Mouse (Mus musculus) small intestine, adult 2 months (tissue): ENCODE measurements around the gene Fkbpl. TPM values are rescaled to one million over a fixed set of nuclear protein-coding genes. Genes with fewer than 3 reads are reported as not detected.
A peak's percentile ranks its signal among the peaks of the same experiment; 100 is the strongest.

Source experiments
- H3K27ac ChIP-seq: fragments of 200-500 bp; 2 replicates; pipeline ENCODE4 v1.5.1; 2012; ENCODE audit warnings: low read depth, low read length, control low read depth, inconsistent platforms; ENCODE audit not compliant: insufficient read depth
- H3K27me3 ChIP-seq: fragments of 200-500 bp; 2 replicates; pipeline ENCODE4 v1.6.1; 2012; ENCODE audit warnings: mild to moderate bottlenecking, moderate library complexity, low read length, inconsistent platforms; ENCODE audit not compliant: control insufficient read depth, insufficient read depth
- H3K36me3 ChIP-seq: fragments of 200-500 bp; 2 replicates; pipeline ENCODE4 v1.6.1; 2012; ENCODE audit warnings: mild to moderate bottlenecking, low read length, control low read depth, inconsistent platforms; ENCODE audit not compliant: control insufficient read depth, insufficient read depth
- H3K4me1 ChIP-seq: fragments of 200-500 bp; 2 replicates; pipeline ENCODE4 v1.6.1; 2012; ENCODE audit warnings: low read length, inconsistent platforms, mixed read lengths; ENCODE audit not compliant: control insufficient read depth, insufficient read depth, insufficient read length
- H3K4me3 ChIP-seq: fragments of 200-500 bp; 2 replicates; pipeline ENCODE4 v1.5.1; 2012; ENCODE audit warnings: low read depth, mild to moderate bottlenecking, control low read depth, inconsistent platforms, low read length, moderate library complexity
- CTCF ChIP-seq: fragments of 200-500 bp; IDR thresholded peaks from 2 replicates; pipeline ENCODE4 v1.5.1; 2012; ENCODE audit warnings: low read depth, mild to moderate bottlenecking, control low read depth, inconsistent platforms, low read length, moderate library complexity, mixed read lengths; ENCODE audit not compliant: insufficient replicate concordance, insufficient read length; ENCODE audit errors: extremely low read depth
- POLR2A ChIP-seq: fragments of 200-500 bp; IDR thresholded peaks from 2 replicates; pipeline ENCODE4 v1.6.1; 2012; ENCODE audit warnings: low read depth, mild to moderate bottlenecking, control low read depth, inconsistent platforms, low read length, moderate library complexity
- WGBS: fragments of 180-500 bp; shearing (Covaris S2); methylation state at CpG from one replicate; pipeline ENCODE4 v1.1.7; 2018; 5-methylcytosine and 5-hydroxymethylcytosine counted together
- polyA plus RNA-seq: library from polyadenylated mRNA; depleted of rRNA; stranded (reverse); fragments of >200 nt; gene quantifications from 2 replicates; pipeline ENCODE4 v1.2.3, GENCODE M21; 2012

The Fkbpl gene
- polyA plus RNA-seq, 1 experiment, result 2.5 TPM

- H3K27ac ChIP-seq, result no peak overlapping the region
- H3K4me3 ChIP-seq, result no peak overlapping the region
- TF ChIP-seq POLR2A (no peak), CTCF (no peak)
- peaks cover 8% of the 10 kb centered on the region for H3K4me1 ChIP-seq
- 38% methylated on average over 6 of the region's 6 CpGs for WGBS
- no peaks in the 10 kb centered on the region for H3K36me3 ChIP-seq
- peaks cover 32% of the 10 kb centered on the region for H3K27me3 ChIP-seq
These were observed 31.5 kb downstream of the Fkbpl start for GRCm38 (mm10) chr17:34676093-34676460.

DNA sequence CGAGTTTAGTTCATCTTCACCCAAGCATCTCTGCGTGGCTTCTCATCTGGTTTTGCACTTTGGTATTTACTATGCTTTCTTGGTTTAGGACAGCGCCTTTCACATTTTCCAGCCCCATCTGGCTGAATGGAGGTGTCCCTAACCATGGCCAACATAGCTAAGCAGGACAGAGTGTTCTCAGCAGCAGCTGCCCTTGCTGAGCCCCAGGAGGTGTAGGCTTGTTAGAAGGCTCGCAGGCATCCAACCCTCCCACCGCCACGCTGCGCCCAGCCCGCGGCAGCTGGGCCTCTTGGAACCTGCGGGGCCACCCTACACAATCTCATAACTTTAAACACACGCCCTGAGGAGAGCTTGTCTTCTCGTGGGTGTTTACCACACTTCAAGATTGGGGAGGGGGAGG, 32.1 kb downstream of the Fkbpl start:
- TF ChIP-seq CTCF (no peak), POLR2A (no peak)
- no peak overlapping the region for H3K4me3 ChIP-seq
- H3K36me3 ChIP-seq, result no peaks in the 10 kb centered on the region
- WGBS, result 49% methylated on average over 12 of the region's 12 CpGs
- H3K27me3 ChIP-seq, result peaks cover 26% of the 10 kb centered on the region
- H3K27ac ChIP-seq, result no peak overlapping the region
- peaks cover 4% of the 10 kb centered on the region; the same call in 1 of the 2 replicates for H3K4me1 ChIP-seq

DNA sequence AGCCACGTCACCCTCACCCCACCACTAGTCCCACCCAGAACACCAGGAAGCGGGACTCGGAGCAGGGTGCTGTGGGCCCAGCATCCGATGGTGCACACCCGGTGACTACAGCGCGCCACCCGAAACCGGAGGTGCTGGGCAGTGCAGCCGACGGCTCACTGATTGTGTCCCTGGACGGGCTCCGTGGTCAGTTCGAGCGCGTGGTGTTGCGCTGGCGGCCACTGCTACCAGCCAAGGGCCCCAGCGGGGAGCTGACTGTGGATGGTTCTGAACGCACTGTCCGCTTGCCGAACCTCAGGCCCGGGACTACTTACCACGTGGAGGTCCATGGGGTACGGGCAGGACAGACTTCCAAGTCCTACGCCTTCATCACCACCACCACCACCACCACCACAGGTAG, 35.6 kb downstream of the Fkbpl start:
- 79% methylated on average over 26 of the region's 26 CpGs for WGBS

DNA sequence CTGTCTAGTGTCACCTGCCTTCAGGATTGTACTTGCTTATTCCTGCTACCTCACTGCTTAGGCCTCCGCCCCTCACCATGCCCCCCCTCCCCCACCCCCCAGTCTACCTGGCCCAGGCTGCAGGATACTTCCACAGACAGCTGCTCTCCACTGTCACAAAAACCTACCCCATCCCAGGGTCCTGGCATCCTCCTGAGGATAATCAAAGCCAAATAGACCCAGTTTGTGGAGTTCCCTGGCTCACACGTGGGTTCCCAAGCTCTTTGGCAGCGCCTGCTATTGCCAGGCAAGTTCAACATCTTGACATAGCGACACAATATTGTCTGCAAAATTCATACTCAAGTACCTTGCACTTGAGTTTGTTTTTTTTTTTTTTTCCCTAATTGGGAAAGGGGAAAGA, 36.1 kb downstream of the Fkbpl start:
- Histone ChIP-seq H3K36me3 (no peaks in the 10 kb centered on the region), H3K4me1 (peaks cover 15% of the 10 kb centered on the region), H3K4me3 (no peak overlapping the region), H3K27ac (no peak overlapping the region), H3K27me3 (peaks cover 4% of the 10 kb centered on the region)
- TF ChIP-seq CTCF (no peak), POLR2A (no peak)
- WGBS, result 69% methylated on average over 4 of the region's 4 CpGs

More for the DNA sequence above, 35.6 kb downstream of the Fkbpl start:
- no peak overlapping the region for H3K27ac ChIP-seq
- H3K36me3 ChIP-seq, result no peaks in the 10 kb centered on the region
- H3K27me3 ChIP-seq, result peaks cover 6% of the 10 kb centered on the region
- H3K4me1 ChIP-seq, result peaks cover 13% of the 10 kb centered on the region
- H3K4me3 ChIP-seq, result no peak overlapping the region
- no peak for TF ChIP-seq POLR2A
- TF ChIP-seq CTCF, result no peak

- TF ChIP-seq POLR2A (no peak), CTCF (no peak)
- WGBS, result 54% methylated on average over 17 of the region's 17 CpGs
- 0 out of 2 replicates have a peak overlapping the region, but pooled peaks have one; percentile 0 for H3K4me3 ChIP-seq
- H3K27me3 ChIP-seq, result peaks cover 4% of the 10 kb centered on the region; the same call in 1 of the 2 replicates
- no peaks in the 10 kb centered on the region for H3K36me3 ChIP-seq
- H3K27ac ChIP-seq, result peak overlapping the region; percentile 65
- peaks cover 19% of the 10 kb centered on the region for H3K4me1 ChIP-seq
These were observed 36.6 kb downstream of the Fkbpl start for GRCm38 (mm10) chr17:34681132-34681571.

- 63% methylated on average over 11 of the region's 11 CpGs for WGBS
These were observed 37.4 kb downstream of the Fkbpl start for GRCm38 (mm10) chr17:34681881-34682536.

DNA sequence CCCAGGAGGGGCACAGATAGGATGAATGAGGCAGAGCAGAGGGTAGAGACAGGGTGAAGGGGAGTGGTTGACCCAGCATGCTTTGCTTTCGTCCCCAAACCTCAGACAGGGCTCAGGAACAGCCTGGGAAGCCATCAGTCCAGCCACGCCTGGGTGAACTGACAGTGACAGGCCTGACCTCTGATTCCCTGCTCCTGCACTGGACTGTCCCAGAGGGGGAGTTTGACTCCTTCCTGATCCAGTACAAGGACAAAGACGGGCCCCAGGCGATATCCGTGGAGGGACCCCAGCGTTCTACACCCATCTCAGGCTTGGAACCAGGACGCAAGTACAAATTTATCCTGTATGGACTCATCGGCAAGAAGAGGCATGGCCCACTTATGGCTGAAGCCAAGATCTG, 38.6 kb downstream of the Fkbpl start:
- Histone ChIP-seq H3K4me3 (no peak overlapping the region), H3K36me3 (no peaks in the 10 kb centered on the region), H3K4me1 (peaks cover 19% of the 10 kb centered on the region), H3K27me3 (no peaks in the 10 kb centered on the region; the same call in 1 of the 2 replicates), H3K27ac (no peak overlapping the region)
- WGBS, result 81% methylated on average over 8 of the region's 8 CpGs
- no peak for TF ChIP-seq POLR2A
- no peak for TF ChIP-seq CTCF

More at GRCm38 (mm10) chr17:34681881-34682536, 37.4 kb downstream of the Fkbpl start:
- TF ChIP-seq CTCF (no peak), POLR2A (no peak)
- peak overlapping the region; percentile 24; the same call in 1 of the 2 replicates for H3K27ac ChIP-seq
- peaks cover 19% of the 10 kb centered on the region for H3K4me1 ChIP-seq
- peaks cover 4% of the 10 kb centered on the region; the same call in 1 of the 2 replicates for H3K27me3 ChIP-seq
- H3K36me3 ChIP-seq, result no peaks in the 10 kb centered on the region
- H3K4me3 ChIP-seq, result no peak overlapping the region
